Mouse (Mus musculus) gastrocnemius, postnatal 14 days (tissue): ENCODE data around the gene Nol12. TPM values are rescaled to one million over a fixed set of nuclear protein-coding genes. Genes with fewer than 3 reads are reported as not detected.
A peak's percentile ranks its signal among the peaks of the same experiment; 100 is the strongest.

Source experiments
- DNase-seq: peaks from one replicate; pipeline ENCODE4 v3.0.0; 2021; ENCODE audit warnings: mixed read lengths
- intact Hi-C: fragments of 180-260 bp; cut with DNase I; formaldehyde crosslinking; loops from one replicate; pipeline ENCODE4 v1.15.1; 2025; ENCODE audit warnings: low total_unique reads
- total RNA-seq, 2 experiments: library from RNA; stranded (reverse); gene quantifications; 2 replicates each; pipeline ENCODE4 v1.2.3; 2021

Gene Nol12
- total RNA-seq, 2 experiments from 2014 or later, result 28.3 to 30.3 TPM

DNA sequence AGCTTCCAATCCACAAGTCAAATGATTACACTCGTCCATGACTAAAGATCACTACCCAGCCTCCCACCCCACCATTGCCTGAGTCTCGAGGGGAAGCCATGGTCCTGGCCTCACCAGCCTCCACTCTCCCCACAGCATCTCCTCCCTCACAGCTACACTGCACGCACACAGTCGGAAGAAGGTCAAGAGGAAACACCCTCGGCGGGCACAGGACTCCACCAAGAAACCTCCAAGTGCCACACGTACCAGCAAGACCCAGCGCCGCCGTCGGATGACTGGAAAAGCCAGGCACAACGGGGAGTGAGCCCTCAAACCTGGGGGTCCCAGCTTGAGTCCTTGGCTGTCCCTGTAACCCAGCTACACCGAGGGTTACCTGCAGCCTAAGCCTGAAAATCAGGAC lies 5.6 kb downstream of the Nol12 start:
- intact Hi-C loops, result no loop called here

DNA sequence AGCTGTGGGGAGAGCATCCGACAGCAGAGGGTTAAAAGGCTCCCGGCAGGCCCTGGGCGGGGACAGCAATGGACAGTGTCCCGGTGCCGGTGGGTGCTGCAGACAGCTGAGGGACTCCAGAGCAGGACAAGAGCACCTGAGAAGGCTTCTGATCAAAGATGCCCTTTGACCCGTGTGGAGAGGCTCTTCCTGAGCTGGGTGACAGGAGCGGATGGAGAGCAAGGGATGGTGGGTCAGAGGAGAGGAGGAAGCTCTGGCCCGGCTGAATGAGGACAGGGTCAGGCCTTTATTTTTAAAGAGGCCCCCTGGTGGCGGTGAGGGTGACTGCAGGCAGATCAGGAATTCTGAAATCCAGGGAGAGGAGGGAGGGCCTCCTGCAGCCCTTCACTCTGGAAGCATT lies 7.9 kb downstream of the Nol12 start:
- intact Hi-C loops, result no loop called here
- peak; percentile 81 for DNase-seq

More for the DNA sequence above, 5.6 kb downstream of the Nol12 start:
- no peak for DNase-seq

GRCm38 (mm10) chr15:78946232-78946631 lies 11.5 kb downstream of the Nol12 start:
- intact Hi-C loops, result no loop called here
- no peak for DNase-seq

DNA sequence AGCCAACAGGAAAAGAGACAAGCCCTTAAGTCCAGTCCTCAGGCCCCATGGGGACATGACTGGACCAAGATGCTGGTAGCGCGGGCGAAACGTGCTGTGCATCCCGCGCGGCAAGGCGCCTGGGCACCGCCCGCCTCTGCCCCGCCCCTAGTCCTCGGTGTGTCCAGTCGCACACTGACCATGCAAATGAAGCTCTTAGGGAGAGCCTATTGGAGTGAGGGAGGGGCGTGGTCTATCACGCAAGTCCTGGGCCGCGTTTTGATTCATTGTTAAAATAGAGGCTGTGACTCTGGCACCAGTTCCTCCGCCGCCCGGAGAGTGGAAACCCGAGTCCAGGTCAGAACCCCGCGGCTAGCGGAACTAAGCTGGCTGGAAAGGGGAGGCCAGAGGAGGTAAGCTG lies 12.9 kb downstream of the Nol12 start, which contains the start of gene Triobp:
TSS of gene Triobp (plus strand) at position 68 of the 400 bp plus-strand sequence.
- peak; percentile 90 for DNase-seq
- intact Hi-C loops, result no loop called here

- DNase-seq, result no peak
- intact Hi-C loops, result no loop called here
These were observed 13.5 kb downstream of the Nol12 start for GRCm38 (mm10) chr15:78948152-78948725.

GRCm38 (mm10) chr15:78948883-78949282 lies 14.2 kb downstream of the Nol12 start:
- intact Hi-C loops, result no loop called here
- no peak for DNase-seq

- intact Hi-C loops, result no loop called here
- DNase-seq, result no peak
These were observed 20.9 kb downstream of the Nol12 start for GRCm38 (mm10) chr15:78955663-78956062.

GRCm38 (mm10) chr15:78956351-78956750 lies 21.6 kb downstream of the Nol12 start:
- no peak for DNase-seq
- intact Hi-C loops, result no loop called here

DNA sequence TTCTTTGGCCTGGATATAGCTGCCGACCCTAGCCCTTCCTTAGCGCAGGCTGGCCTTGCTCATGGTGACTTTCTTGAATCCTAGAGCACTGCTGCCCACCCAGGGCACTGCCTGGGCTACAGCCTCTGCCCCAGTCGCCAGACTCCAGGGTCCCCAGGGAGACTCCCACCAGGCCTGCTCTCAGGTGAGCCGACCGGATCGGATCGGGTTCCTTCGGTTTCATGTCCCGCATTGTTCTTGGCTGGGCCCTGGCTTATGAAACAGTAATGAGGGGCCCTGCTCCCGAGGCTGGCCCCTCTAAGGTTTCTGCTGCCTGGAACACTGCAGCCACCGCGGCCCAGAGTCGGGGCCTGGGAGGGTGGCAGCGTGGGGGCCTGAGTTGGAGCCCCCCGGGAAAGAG lies 22.3 kb downstream of the Nol12 start:
- DNase-seq, result no peak
- intact Hi-C loops, result no loop called here

DNA sequence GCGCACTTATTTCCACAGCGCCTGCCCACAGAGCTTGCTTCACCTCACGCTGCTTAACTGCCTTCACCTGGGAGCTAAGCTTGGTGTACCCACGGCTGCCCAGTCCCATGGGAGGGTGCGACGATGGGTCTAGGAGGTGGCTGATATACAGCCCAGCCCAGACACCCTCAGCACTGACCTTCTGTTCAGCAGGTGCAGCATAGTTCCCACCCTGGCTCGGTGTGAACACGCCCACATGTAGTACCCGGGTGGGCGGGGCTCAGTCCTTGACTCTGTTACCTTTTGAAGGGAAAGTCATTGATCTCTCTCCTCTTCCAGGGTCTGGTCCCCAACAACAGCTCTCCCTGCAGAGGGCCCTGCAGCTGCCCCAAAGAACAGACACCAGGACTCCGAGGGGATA lies 24.8 kb downstream of the Nol12 start:
- intact Hi-C loops, result no loop called here
- DNase-seq, result no peak

- peak; percentile 85 for DNase-seq
- intact Hi-C loops, result no loop called here
These were observed 25.4 kb downstream of the Nol12 start for GRCm38 (mm10) chr15:78960088-78960487.

DNA sequence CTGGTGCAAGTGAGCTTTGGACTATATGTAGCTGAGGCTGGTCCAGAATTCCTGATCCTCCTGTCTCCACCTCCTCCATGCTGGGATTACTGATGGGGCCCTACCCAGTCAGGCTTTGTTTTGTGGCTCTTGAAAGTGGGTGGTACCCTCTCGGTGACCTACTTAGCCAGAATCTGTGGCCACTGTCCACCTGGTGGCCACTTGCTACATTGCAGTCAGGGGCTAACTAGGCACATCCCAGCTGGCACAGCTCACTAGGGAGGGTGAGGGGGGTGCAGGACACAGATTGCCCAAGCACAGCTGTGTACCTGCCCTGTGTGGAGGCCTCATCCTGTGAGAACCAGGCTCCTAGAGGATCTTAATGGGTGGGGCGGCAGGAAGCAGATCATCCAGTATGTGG lies 28.2 kb downstream of the Nol12 start:
- peak; percentile 80 for DNase-seq
- intact Hi-C loops, result no loop called here

DNA sequence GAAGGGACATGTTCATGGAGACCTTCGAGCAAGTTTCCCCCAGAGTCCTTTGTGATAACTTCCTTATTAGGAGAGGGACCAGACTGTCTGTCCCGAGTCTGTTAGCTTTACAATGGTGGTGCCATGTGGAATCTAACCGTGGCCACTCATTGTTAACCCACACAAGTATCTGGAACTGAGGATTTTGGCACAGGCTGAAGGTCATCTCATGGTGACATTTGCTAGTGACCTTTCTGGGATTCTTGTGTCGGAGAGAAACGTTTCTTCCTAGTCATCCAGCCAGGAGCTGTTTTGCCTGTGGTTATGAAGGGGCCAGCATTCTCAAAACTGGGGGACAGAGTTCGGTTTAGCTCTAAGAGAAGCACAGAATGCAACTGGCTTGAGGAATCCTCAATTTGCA lies 36.9 kb downstream of the Nol12 start:
- DNase-seq, result no peak
- intact Hi-C loops, result no loop called here

DNA sequence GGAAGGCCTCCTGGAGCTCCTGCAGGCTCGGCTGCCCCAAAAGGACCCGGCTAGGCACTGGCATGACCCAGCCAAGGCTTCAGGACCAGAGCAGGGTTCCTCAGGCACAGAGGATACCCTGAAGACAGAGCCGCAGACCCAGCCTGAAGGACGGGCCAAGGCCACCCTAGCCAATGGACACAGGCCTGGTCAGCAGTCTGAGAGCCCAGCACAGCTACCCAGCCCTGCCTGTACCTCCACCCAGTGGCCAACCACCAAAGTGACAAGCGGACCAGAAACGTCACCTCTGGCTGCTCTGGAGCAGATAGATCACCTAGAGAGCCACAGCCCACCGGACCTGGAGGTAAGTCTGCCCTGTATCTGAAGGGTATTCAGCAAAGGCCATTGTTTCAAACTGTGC lies 39.2 kb downstream of the Nol12 start:
- DNase-seq, result peak; percentile 60

GRCm38 (mm10) chr15:78977676-78978159 lies 43.0 kb downstream of the Nol12 start:
- intact Hi-C loops, result no loop called here
- DNase-seq, result no peak

More for the DNA sequence above, 39.2 kb downstream of the Nol12 start:
- intact Hi-C loops, result no loop called here

- intact Hi-C loops, result no loop called here
- peak; percentile 92 for DNase-seq
These were observed 44.1 kb downstream of the Nol12 start for GRCm38 (mm10) chr15:78978875-78979274.

DNA sequence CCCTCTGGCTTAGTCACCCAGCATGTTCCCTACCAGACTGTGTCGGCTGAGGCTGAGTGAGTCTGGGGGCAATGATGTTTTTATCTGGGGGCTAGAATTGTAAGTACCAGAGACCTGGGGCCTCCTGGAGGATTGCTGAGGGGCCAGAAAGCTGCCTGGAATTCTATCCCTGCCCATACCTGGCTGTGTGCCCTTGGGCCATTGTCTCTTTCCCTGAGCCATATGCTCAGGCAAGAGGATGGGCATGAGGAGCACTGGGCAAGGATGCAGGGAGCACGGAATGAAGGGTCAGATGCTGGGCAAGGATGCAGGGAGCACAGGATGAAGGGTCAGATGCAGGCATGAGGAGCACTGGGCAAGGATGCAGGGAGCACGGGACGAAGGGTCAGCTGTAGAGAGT lies 45.4 kb downstream of the Nol12 start:
- DNase-seq, result no peak
- intact Hi-C loops, result no loop called here

- intact Hi-C loops, result no loop called here
- DNase-seq, result peak; percentile 95
These were observed 48.1 kb downstream of the Nol12 start for GRCm38 (mm10) chr15:78982658-78983435.

DNA sequence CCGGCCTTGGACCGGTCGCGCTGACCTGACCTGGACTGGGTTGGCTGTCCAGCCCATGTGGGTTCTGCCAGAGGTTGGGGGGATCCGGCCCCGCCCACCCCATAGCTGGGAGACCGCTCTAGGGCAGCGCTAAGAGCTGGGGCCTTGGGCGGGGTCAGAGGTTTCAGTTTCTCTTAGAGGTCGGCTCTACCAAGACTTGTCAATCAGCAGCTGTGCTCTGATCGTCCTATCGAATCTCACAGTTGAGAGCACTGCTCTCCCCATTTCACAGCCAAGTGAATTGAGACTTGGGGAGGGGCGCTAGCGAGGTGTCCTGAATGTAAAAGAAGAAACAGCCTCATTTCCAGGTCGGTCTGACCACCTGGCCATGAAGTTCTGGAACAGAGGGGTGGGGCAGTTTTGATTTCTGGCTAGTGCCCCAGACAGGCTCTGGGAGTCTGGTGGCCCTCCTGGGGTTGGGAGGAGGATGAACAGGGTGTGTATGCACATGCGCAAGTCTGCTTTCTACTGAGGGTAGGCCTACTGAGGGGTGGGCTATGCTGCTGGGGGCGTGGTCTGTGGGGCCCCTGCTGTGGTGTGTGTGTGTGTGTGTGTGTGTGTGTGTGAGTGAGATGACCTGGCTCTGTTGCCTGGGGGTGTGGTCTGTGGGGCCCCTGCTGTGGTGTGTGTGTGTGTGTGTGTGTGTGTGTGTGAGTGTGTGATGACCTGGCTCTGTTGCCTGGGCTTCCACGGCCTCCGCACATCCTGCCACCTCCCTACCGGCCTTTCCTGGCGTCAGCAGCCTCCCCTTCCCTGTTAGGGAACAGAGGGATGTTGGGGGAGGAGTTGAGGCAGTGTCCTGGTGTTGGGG lies 48.9 kb downstream of the Nol12 start:
- peak; percentile 75 for DNase-seq
- intact Hi-C loops, result no loop called here

- intact Hi-C loops, result no loop called here
- no peak for DNase-seq
These were observed 49.6 kb downstream of the Nol12 start for GRCm38 (mm10) chr15:78984286-78984778.
